In genomic region chr14:31383470-31384050, GRCm38 (mm10) we compare ENCODE assay signal across 13 mouse cellular contexts. TPM values are rescaled to one million over a fixed set of nuclear protein-coding genes. Genes with fewer than 3 reads are reported as not detected.
DNase-seq lines count a peak whose midpoint lies in the region; ATAC-seq lines count a peak whose summit lies in the region.
"Had no signal": no experiment of that assay in that cellular context is flagged by ENCODE, and none has a peak within 500 bp of the region (broad histone marks: within the 10 kb centered on the region; RNA-seq: fewer than 3 reads in every experiment).

No protein-coding gene starts in this region.

- H3K4me1 ChIP-seq in forebrain, embryonic 16.5 days (replicated peaks; ENCODE audit: control insufficient read depth, insufficient read depth, low read length), result 0 out of 2 replicates have a peak, but pooled peaks cover 4% of the 10 kb centered on the region
- H3K4me1 ChIP-seq in forebrain, embryonic 13.5 days, result 0 out of 2 replicates have a peak, but pooled peaks cover 3% of the 10 kb centered on the region

- 82% methylated on average over 11 of the region's 11 CpGs for WGBS in forebrain, embryonic 16.5 days
- WGBS in forebrain, embryonic 13.5 days, result 87% methylated on average over 11 of the region's 11 CpGs

- H3K27ac ChIP-seq in forebrain, embryonic 16.5 days (ENCODE audit: low read length), result no peak overlapping the region
- H3K27ac ChIP-seq in forebrain, embryonic 13.5 days, result no peak overlapping the region
- H3K27ac ChIP-seq: forebrain, embryonic 10.5 days; midbrain, embryonic 12.5 days had no signal

- no peak overlapping the region for H3K9ac ChIP-seq in forebrain, embryonic 16.5 days (replicated peaks; ENCODE audit: low read depth, low read length)
- no peak overlapping the region for H3K9ac ChIP-seq in forebrain, embryonic 13.5 days
- H3K9ac ChIP-seq: lung, embryonic 14.5 days; midbrain, embryonic 12.5 days had no signal

- no peak overlapping the region for H3K4me2 ChIP-seq in forebrain, embryonic 16.5 days (ENCODE audit: low read length)
- no peak overlapping the region for H3K4me2 ChIP-seq in forebrain, embryonic 13.5 days
- H3K4me2 ChIP-seq: lung, embryonic 14.5 days; midbrain, embryonic 12.5 days had no signal

- intact Hi-C loops in left cerebral cortex, postnatal 25 days (cut with DNase I), result loop anchor here (2.0 kb wide), 1 partner anchor 21 kb away; no protein-coding TSS in a partner anchor

- no peak overlapping the region for H3K4me3 ChIP-seq in forebrain, embryonic 16.5 days (replicated peaks; ENCODE audit: low read length)
- no peak overlapping the region for H3K4me3 ChIP-seq in forebrain, embryonic 13.5 days
- H3K4me3 ChIP-seq: forebrain, embryonic 10.5 days; midbrain, embryonic 12.5 days had no signal

- peak; percentile 45; the same call in 1 of the 2 replicates for ATAC-seq in forebrain, embryonic 16.5 days
- ATAC-seq in forebrain, embryonic 13.5 days, result no peak
- peak; percentile 30 for ATAC-seq in CD4-positive, CD25-positive, alpha-beta regulatory T cell, adult 4 months

- peak; percentile 65 to 79 for DNase-seq in frontal cortex, adult 2 months (ENCODE audit: extremely low spot score in 1 of 2, low spot score in 1 of 2)
- peak; percentile 71 to 94 for DNase-seq in left cerebral cortex, postnatal 25 days (ENCODE audit: low spot score in 2 of 2)
- no peak for DNase-seq in gastrocnemius, postnatal 25 days
- no peak for DNase-seq in c-Kit-positive CD71-positive TER-119-positive erythroid progenitor cells, embryonic 14.5 days (ENCODE audit: low spot score)
- DNase-seq in lung, postnatal 36 days, result no peak
- DNase-seq: adrenal gland, adult 8-10 months; kidney, adult 11 months; lung, embryonic 14.5 days had no signal

- H3K27me3 ChIP-seq in forebrain, embryonic 16.5 days (replicated peaks; ENCODE audit: control insufficient read depth, insufficient read depth, low read length), result no peaks in the 10 kb centered on the region
- H3K27me3 ChIP-seq in forebrain, embryonic 13.5 days, result no peaks in the 10 kb centered on the region
- H3K27me3 ChIP-seq: midbrain, embryonic 12.5 days had no signal

- H3K9me3 ChIP-seq in forebrain, embryonic 16.5 days (ENCODE audit: control insufficient read depth, low read length), result no peaks in the 10 kb centered on the region; the same call in 1 of the 2 replicates
- H3K9me3 ChIP-seq in forebrain, embryonic 13.5 days (replicated peaks), result no peaks in the 10 kb centered on the region
- H3K9me3 ChIP-seq: midbrain, embryonic 12.5 days had no signal

- peaks cover 6% of the 10 kb centered on the region; the same call in 1 of the 2 replicates for H3K36me3 ChIP-seq in forebrain, embryonic 16.5 days (ENCODE audit: control insufficient read depth, insufficient read depth)
- peaks cover 13% of the 10 kb centered on the region for H3K36me3 ChIP-seq in forebrain, embryonic 13.5 days (ENCODE audit: poor library complexity, severe bottlenecking)

RNA-seq across cellular contexts. Expression of gene Capn7, which starts 47.1 kb away (rescaled TPM):
- polyA plus RNA-seq in forebrain, embryonic 16.5 days (2015; fragmentation: Nextera tagmentation; extraction: Ambion mirVana), result 69.9 and 74.6 TPM in 2 replicates
- 44.2 and 48.7 TPM in 2 replicates for polyA plus RNA-seq in forebrain, embryonic 13.5 days (2015; fragmentation: Nextera tagmentation; extraction: Ambion mirVana)
- polyA plus RNA-seq in CD4-positive, CD25-positive, alpha-beta regulatory T cell, adult 4 months (2017; shearing (Covaris generic)), result 10 to 100 TPM; 16.0 to 18.3 TPM
- 32.1 and 33.7 TPM in 2 replicates for polyA plus RNA-seq in frontal cortex, adult 2 months (2012; rRNA removed)
- total RNA-seq in left cerebral cortex, postnatal 25 days (2021), result 10 to 100 TPM; 35.6 to 37.2 TPM
- 10 to 100 TPM; 28.4 to 29.3 TPM for total RNA-seq in gastrocnemius, postnatal 25 days (2021)

RNA-seq across cellular contexts. Expression of gene Sh3bp5, which starts 52.3 kb away (rescaled TPM):
- polyA plus RNA-seq in forebrain, embryonic 16.5 days (2015; fragmentation: Nextera tagmentation; extraction: Ambion mirVana), result 120 and 128 TPM in 2 replicates
- polyA plus RNA-seq in forebrain, embryonic 13.5 days (2015; fragmentation: Nextera tagmentation; extraction: Ambion mirVana), result 66.9 and 75.0 TPM in 2 replicates
- 10 to 100 TPM; 15.4 to 16.8 TPM for polyA plus RNA-seq in CD4-positive, CD25-positive, alpha-beta regulatory T cell, adult 4 months (2017; shearing (Covaris generic))
- polyA plus RNA-seq in frontal cortex, adult 2 months (2012; rRNA removed), result 38.4 and 44.0 TPM in 2 replicates
- total RNA-seq in left cerebral cortex, postnatal 25 days (2021), result 10 to 100 TPM; 56.7 to 65.8 TPM
- 10 to 100 TPM; 33.9 to 46.8 TPM for total RNA-seq in gastrocnemius, postnatal 25 days (2021)

RNA-seq across cellular contexts. Expression of gene Dnah1, which starts 59.9 kb away (rescaled TPM):
- 3.5 and 3.8 TPM in 2 replicates for polyA plus RNA-seq in forebrain, embryonic 16.5 days (2015; fragmentation: Nextera tagmentation; extraction: Ambion mirVana)
- 3.8 and 5.1 TPM in 2 replicates for polyA plus RNA-seq in forebrain, embryonic 13.5 days (2015; fragmentation: Nextera tagmentation; extraction: Ambion mirVana)
- polyA plus RNA-seq in CD4-positive, CD25-positive, alpha-beta regulatory T cell, adult 4 months (2017; shearing (Covaris generic)), result under 1 TPM in 1 of 2 experiments, not detected in 1; 0.06 TPM
- polyA plus RNA-seq in frontal cortex, adult 2 months (2012; rRNA removed), result 4.9 and 6.1 TPM in 2 replicates
- total RNA-seq in left cerebral cortex, postnatal 25 days (2021), result 1 to 10 TPM; 4.1 to 4.7 TPM
- under 1 TPM; 0.16 to 0.18 TPM for total RNA-seq in gastrocnemius, postnatal 25 days (2021)

Comparison
In these comparisons a context has a peak if more than half of its experiments do, and no peak if none do; other contexts are left out.
1. DNase-seq: peak in frontal cortex, adult 2 months (2 of 2) and left cerebral cortex, postnatal 25 days (2 of 2); none in gastrocnemius, postnatal 25 days (single experiment), c-Kit-positive CD71-positive TER-119-positive erythroid progenitor cells, embryonic 14.5 days (single experiment) and lung, postnatal 36 days (single experiment).